8 mouse cellular contexts compared by ENCODE assay signal in genomic region chr3:27316559-27317287, GRCm38 (mm10). TPM values are rescaled to one million over a fixed set of nuclear protein-coding genes. Genes with fewer than 3 reads are reported as not detected.
DNase-seq lines count a peak whose midpoint lies in the region; ATAC-seq lines count a peak whose summit lies in the region.

Gene Tnfsf10 (plus strand): TSS chr3:27317028.

- DNase-seq in urinary bladder, postnatal 36 days (ENCODE audit: low spot score in 2 of 2): peak; percentile 13 to 27
- DNase-seq in urinary bladder, adult 2 months (ENCODE audit: low spot score): no peak
- no peak for DNase-seq in frontal cortex, adult 2 months (ENCODE audit: extremely low spot score in 1 of 2, low spot score in 1 of 2)
- no peak for DNase-seq in cerebellum, adult 8-10 months
- DNase-seq in forebrain, embryonic 11.5 days (ENCODE audit: low spot score): no peak

- no peaks in the 10 kb centered on the region for H3K9me3 ChIP-seq in heart, embryonic 13.5 days
- H3K9me3 ChIP-seq in limb, embryonic 13.5 days: no peaks in the 10 kb centered on the region
- no peaks in the 10 kb centered on the region for H3K9me3 ChIP-seq in forebrain, embryonic 11.5 days (ENCODE audit: control insufficient read depth, low read length)

- H3K4me2 ChIP-seq in heart, embryonic 13.5 days: peak within 1 kb of the TSS; percentile 54
- H3K4me2 ChIP-seq in limb, embryonic 13.5 days (replicated peaks): peak within 1 kb of the TSS; percentile 49
- no peak within 1 kb of the TSS for H3K4me2 ChIP-seq in forebrain, embryonic 11.5 days (ENCODE audit: low read depth, low read length, severe bottlenecking)

- H3K27ac ChIP-seq in heart, embryonic 13.5 days (replicated peaks): no peak within 1 kb of the TSS
- H3K27ac ChIP-seq in limb, embryonic 13.5 days: no peak within 1 kb of the TSS
- H3K27ac ChIP-seq in forebrain, embryonic 11.5 days (ENCODE audit: low read depth, low read length): no peak within 1 kb of the TSS

- 63% methylated on average over 9 of the region's 9 CpGs for WGBS in heart, embryonic 13.5 days
- WGBS in limb, embryonic 13.5 days: 68% methylated on average over 9 of the region's 9 CpGs
- WGBS in forebrain, embryonic 11.5 days: 79% methylated on average over 9 of the region's 9 CpGs

- no peak for ATAC-seq in heart, embryonic 13.5 days (ENCODE audit: extremely low read depth, insufficient number of reproducible peaks, low FRiP score, low TSS enrichment)
- ATAC-seq in limb, embryonic 13.5 days (ENCODE audit: low FRiP score, low read depth): no peak
- peak; percentile 79 for ATAC-seq in neutrophil, adult 5-6 weeks (ENCODE audit: extremely low read depth, insufficient number of reproducible peaks, low FRiP score, poor library complexity, severe bottlenecking)
- no peak for ATAC-seq in forebrain, embryonic 11.5 days (replicated peaks; ENCODE audit: low FRiP score)

- H3K4me3 ChIP-seq in heart, embryonic 13.5 days: peak within 1 kb of the TSS; percentile 28
- H3K4me3 ChIP-seq in limb, embryonic 13.5 days: no peak within 1 kb of the TSS
- H3K4me3 ChIP-seq in forebrain, embryonic 11.5 days (ENCODE audit: low read depth, low read length): no peak within 1 kb of the TSS

- H3K4me1 ChIP-seq in heart, embryonic 13.5 days: peaks cover 10% of the 10 kb centered on the region
- H3K4me1 ChIP-seq in limb, embryonic 13.5 days: peaks cover 10% of the 10 kb centered on the region
- no peaks in the 10 kb centered on the region for H3K4me1 ChIP-seq in forebrain, embryonic 11.5 days (replicated peaks; ENCODE audit: control insufficient read depth, insufficient read depth, low read length)

- no peaks in the 10 kb centered on the region for H3K36me3 ChIP-seq in heart, embryonic 13.5 days
- H3K36me3 ChIP-seq in limb, embryonic 13.5 days: no peaks in the 10 kb centered on the region
- H3K36me3 ChIP-seq in forebrain, embryonic 11.5 days (ENCODE audit: control insufficient read depth, insufficient read depth, low read length): no peaks in the 10 kb centered on the region

- no peaks in the 10 kb centered on the region for H3K27me3 ChIP-seq in heart, embryonic 13.5 days (replicated peaks)
- H3K27me3 ChIP-seq in limb, embryonic 13.5 days: no peaks in the 10 kb centered on the region
- H3K27me3 ChIP-seq in forebrain, embryonic 11.5 days (ENCODE audit: control insufficient read depth, insufficient read depth, low read length): no peaks in the 10 kb centered on the region

- peak within 1 kb of the TSS; percentile 40; the same call in 1 of the 2 replicates for H3K9ac ChIP-seq in heart, embryonic 13.5 days
- no peak within 1 kb of the TSS; the same call in 1 of the 2 replicates for H3K9ac ChIP-seq in limb, embryonic 13.5 days
- no peak within 1 kb of the TSS for H3K9ac ChIP-seq in forebrain, embryonic 11.5 days (ENCODE audit: low read length)

RNA-seq across cellular contexts. Expression of gene Tnfsf10, which starts in this region (rescaled TPM):
- 5.5 and 7.9 TPM in 2 replicates for polyA plus RNA-seq in urinary bladder, adult 2 months (2012; rRNA removed)
- 0.11 and 0.31 TPM in 2 replicates for polyA plus RNA-seq in heart, embryonic 13.5 days (2015; fragmentation: Nextera tagmentation; extraction: Ambion mirVana)
- polyA plus RNA-seq in limb, embryonic 13.5 days (2015; fragmentation: Nextera tagmentation; extraction: Ambion mirVana): 0.09 and 0.14 TPM in 2 replicates
- total RNA-seq in neutrophil, adult 5-6 weeks (2017): 2.4 and 2.5 TPM in 2 replicates
- 2.0 and 2.2 TPM in 2 replicates for polyA plus RNA-seq in frontal cortex, adult 2 months (2012; rRNA removed)
- polyA plus RNA-seq in forebrain, embryonic 11.5 days (2014; fragmentation: Nextera tagmentation; extraction: Ambion mirVana): not detected in 2 replicates

Comparison
In these comparisons a context has a peak if more than half of its experiments do, and no peak if none do; other contexts are left out.
1. DNase-seq: peak in urinary bladder, postnatal 36 days (2 of 2); none in urinary bladder, adult 2 months (single experiment), frontal cortex, adult 2 months (0 of 2), cerebellum, adult 8-10 months (single experiment) and forebrain, embryonic 11.5 days (single experiment).